Mouse (Mus musculus) liver, postnatal 0 days (tissue): ENCODE results near the gene Gm973.

Experiments used
- CTCF ChIP-seq: sonication (generic); IDR thresholded peaks from 2 replicates; pipeline ENCODE4 v1.5.1; 2016; ENCODE audit warnings: antibody characterized with exemption, low read depth
- EP300 ChIP-seq: IDR thresholded peaks from 2 replicates; pipeline ENCODE4 v1.6.1; 2016; ENCODE audit warnings: antibody characterized with exemption, low read depth, mild to moderate bottlenecking

DNA sequence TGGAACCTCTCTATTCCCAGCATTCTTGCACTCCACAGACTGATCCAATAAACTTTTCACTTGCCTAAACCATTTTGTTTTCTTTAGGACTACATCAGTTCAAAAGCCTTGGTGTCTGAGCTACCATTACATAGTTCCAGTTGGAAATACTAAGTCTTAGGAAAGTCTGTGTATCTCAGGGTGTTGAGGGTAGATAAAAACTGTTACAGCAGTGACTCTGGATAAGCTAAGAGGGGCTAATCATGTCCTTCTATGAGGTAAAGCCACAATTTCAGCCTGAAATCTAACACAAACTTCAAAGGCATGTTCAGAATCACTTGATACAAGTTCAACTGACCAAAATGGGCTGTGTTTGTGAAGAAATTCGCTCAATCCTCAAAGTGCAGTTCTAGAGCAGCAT is 120.3 kb downstream of the Gm973 start:
- TF ChIP-seq CTCF (no peak), EP300 (peak; percentile 22; the same call in 1 of the 2 replicates)
